Mouse (Mus musculus): Measurements from ENCODE around the gene Cd3g. TPM values are rescaled to one million over a fixed set of nuclear protein-coding genes. Genes with fewer than 3 reads are reported as not detected.

Cd3g gene
- under 1 TPM in 1 of 2 experiments, not detected in 1; 0.13 TPM for total RNA-seq (2021)
- long read RNA-seq, experiment 1: 0 reads
- long read RNA-seq, experiment 2: 0 reads

- DNase-seq: no peak
- intact Hi-C loops (cut with DNase I; ENCODE audit: low total_unique reads): no loop called here
These were observed at the start of gene Cd3g for GRCm38 (mm10) chr9:44980242-44980641. Cd3g (minus strand) TSS chr9:44980431.

GRCm38 (mm10) chr9:45027376-45027775 is 47.1 kb upstream of the Cd3g start:
- intact Hi-C loops (cut with DNase I; ENCODE audit: low total_unique reads): loop anchor here (5.0 kb wide), 1 partner anchor 105 kb away; no protein-coding TSS in a partner anchor
- no peak for DNase-seq

GRCm38 (mm10) chr9:45024187-45024586 is 44.0 kb upstream of the Cd3g start:
- DNase-seq: no peak
- intact Hi-C loops (cut with DNase I; ENCODE audit: low total_unique reads): loop anchor here (5.0 kb wide), 1 partner anchor 123 kb away; no protein-coding TSS in a partner anchor

DNA sequence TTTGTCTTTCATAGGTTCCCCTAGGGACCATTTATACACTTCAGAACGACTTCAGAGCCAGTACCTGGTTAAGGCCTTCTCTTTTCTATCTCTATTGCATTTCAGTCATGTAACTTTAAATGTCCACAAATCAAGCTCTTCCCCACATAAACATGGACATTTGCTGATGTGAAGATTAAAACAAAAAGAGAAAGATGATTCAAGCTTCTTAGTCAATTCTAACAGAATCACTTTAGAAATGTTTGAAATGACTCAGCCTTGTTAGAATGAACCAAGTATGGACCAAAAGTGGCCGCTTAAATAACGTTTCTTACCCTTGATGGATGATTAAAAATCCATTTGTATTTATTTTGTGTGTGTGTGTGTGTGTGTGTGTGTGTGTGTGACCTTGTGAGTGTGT is 43.4 kb upstream of the Cd3g start:
- no peak for DNase-seq
- intact Hi-C loops (cut with DNase I; ENCODE audit: low total_unique reads): loop anchor here (5.0 kb wide), 1 partner anchor 124 kb away; no protein-coding TSS in a partner anchor

GRCm38 (mm10) chr9:45022800-45023199 is 42.6 kb upstream of the Cd3g start:
- intact Hi-C loops (cut with DNase I; ENCODE audit: low total_unique reads): loop anchor here (5.0 kb wide), 1 partner anchor 125 kb away; no protein-coding TSS in a partner anchor

DNA sequence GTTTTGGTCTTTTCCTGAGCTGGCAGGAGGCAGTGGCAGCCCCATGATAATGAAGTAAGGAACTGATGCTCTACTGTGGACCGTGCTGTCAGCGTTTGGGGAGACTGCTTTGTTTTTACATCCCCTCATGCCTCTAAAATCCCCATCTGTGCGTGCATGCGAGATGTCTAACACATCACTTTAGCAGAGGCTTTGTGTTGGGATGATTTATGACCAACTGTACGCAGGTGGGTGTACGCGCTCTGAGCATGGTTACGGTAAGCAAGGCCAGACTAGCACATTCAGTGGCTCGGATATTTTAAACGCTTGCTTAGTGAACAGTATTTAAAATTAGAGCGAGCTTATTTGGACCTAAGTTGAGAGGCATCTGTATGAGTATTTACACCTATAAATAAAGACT is 37.8 kb upstream of the Cd3g start:
- no peak for DNase-seq
- intact Hi-C loops (cut with DNase I; ENCODE audit: low total_unique reads): no loop called here

More at GRCm38 (mm10) chr9:45022800-45023199, 42.6 kb upstream of the Cd3g start:
- DNase-seq: no peak

DNA sequence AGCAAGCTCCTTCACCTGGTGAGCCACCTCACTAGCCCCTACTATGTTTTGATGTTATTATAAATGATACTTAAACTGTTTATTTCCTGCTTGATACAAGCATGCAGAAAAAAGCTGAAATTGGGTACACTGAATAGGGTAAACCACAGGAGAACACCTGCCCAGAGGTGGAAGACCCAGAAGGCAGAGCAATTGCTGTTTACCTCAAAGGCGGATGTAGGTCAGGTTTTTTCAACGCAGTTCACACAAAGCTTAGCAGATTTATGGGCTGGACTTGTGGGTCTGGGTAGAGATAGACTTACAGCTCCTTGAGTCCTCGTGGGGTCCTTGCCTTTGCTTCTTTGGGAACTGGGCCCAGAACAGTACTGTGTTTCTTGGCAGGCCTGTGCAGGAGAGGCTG is 35.6 kb upstream of the Cd3g start:
- intact Hi-C loops (cut with DNase I; ENCODE audit: low total_unique reads): no loop called here

GRCm38 (mm10) chr9:45014879-45015278 is 34.6 kb upstream of the Cd3g start:
- DNase-seq: no peak
- intact Hi-C loops (cut with DNase I; ENCODE audit: low total_unique reads): no loop called here

More for the DNA sequence above, 35.6 kb upstream of the Cd3g start:
- DNase-seq: no peak

DNA sequence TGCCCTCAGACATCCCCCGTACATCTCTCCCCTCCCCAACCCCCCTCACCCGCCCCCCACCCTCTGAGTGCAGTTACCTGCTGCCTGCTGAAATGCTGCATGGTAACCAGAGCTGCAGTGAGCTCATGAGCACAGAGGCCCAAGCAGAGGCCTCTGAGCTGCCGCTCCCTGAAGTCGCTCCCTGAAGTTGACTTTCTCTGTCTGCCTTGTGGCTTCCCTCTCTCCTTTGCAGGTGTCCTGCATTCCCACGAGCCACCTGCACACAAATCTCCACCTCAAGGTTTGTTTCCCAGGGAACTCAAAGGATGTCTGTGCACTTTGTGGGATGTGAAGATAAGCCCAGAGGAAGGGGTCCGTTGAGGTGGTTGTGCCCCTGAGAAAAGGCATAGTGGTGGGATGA is 31.1 kb upstream of the Cd3g start:
- no peak for DNase-seq
- intact Hi-C loops (cut with DNase I; ENCODE audit: low total_unique reads): no loop called here

DNA sequence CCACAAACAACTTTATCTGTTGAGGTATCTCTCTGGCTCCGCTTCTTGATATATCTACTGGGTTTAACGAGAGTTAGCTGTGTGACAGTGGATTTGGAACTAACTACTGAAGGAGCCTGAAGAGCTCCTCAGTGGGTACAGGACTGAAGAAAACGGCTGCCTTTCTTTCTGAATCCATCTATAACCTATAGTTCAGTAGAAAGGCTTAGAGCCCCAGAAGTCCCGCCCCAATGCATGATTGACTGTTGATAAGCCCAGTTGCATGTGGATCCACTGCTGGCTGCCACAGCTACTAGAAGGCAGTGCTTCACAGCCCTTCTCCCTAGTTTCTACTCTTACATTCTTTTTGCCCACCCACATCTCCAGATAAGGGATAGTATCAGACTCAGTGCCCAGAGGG is 30.2 kb upstream of the Cd3g start:
- intact Hi-C loops (cut with DNase I; ENCODE audit: low total_unique reads): no loop called here
- no peak for DNase-seq

GRCm38 (mm10) chr9:45009180-45010078 is 29.2 kb upstream of the Cd3g start, which contains the start of gene Cd3e:
Cd3e (minus strand) TSS chr9:45009627.
- DNase-seq: no peak
- intact Hi-C loops (cut with DNase I; ENCODE audit: low total_unique reads): no loop called here

GRCm38 (mm10) chr9:45008342-45008741 is 28.1 kb upstream of the Cd3g start:
- no peak for DNase-seq
- intact Hi-C loops (cut with DNase I; ENCODE audit: low total_unique reads): no loop called here

DNA sequence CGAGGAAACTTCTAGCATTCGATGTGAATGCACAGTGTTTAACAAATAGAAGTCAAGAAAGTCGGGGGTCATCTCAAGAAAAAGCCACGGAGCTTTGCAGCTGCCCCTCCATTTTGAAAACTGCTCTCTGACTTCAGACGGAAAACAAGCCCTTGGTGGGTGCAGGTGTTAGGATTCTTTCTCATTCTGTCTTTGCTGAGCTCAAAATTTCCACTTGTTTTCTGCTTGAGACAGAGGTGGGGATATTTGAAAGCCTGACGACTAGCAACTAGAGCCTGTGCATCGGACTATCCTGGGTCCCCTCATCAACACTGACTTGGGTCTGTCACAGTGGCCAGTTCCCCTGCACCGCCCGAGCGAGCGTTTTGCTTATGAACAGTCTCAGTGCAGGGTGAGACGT is 27.2 kb upstream of the Cd3g start:
- intact Hi-C loops (cut with DNase I; ENCODE audit: low total_unique reads): no loop called here

DNA sequence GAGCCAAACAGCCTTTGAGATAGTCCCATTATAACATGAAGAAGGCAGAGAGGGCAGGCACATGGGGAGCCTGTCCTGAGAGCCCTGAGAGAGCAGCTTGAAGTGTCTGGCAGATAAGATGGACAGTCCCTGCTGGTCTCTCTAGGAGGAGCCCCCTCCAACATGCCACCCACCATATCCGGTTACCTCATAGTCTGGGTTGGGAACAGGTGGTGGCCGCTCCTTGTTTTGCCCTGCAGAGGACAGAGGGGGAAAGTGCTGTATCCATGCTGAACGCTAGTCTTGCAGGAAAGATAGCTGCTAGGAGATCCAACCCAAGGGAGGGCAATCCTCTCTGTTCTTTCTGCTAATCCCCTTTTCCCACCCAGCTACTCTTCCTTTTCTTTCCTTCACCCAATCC is 20.0 kb upstream of the Cd3g start:
- intact Hi-C loops (cut with DNase I; ENCODE audit: low total_unique reads): no loop called here
- no peak for DNase-seq

More for the DNA sequence above, 27.2 kb upstream of the Cd3g start:
- no peak for DNase-seq

DNA sequence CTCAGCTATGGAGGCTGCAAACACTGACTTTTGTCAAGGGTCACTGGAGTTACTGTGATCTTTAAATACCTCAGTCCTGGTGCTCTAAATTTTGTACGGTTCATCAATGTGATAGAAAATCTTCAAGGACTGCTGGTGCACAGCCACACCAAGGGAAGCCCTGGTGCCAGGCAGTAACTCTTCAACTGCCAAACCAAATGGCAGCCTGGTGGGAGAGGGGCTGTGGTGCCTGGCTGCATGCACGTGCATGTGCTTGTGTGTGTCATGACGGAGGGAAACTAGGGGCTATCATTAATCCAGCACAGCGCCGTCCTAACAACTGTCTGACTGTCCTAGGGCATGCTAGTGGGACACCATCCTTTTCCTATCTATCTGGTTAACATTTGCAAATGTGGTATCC is 19.5 kb upstream of the Cd3g start:
- intact Hi-C loops (cut with DNase I; ENCODE audit: low total_unique reads): no loop called here
- DNase-seq: no peak

GRCm38 (mm10) chr9:44999171-44999570 is 18.9 kb upstream of the Cd3g start:
- DNase-seq: no peak
- intact Hi-C loops (cut with DNase I; ENCODE audit: low total_unique reads): no loop called here

DNA sequence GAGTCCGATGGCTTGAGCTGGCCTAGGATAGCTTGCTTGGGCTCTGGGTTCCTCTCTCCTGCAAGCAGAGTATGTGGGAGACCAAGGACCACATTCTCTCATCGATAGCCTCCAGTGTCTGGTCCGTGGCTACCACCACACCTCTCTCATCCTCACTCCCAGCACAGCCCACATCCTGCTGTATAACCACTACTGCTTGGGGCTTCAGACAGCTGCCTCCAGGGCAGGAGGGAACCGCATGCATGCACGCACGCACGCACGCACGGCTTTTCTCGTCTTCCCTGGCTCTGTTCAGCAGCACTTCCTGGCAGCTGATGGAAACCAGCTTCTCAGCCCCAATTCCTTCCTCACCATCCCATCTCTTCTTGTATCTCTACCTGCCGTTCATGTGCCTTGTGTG is 17.9 kb upstream of the Cd3g start:
- no peak for DNase-seq
- intact Hi-C loops (cut with DNase I; ENCODE audit: low total_unique reads): no loop called here

- DNase-seq: no peak
- intact Hi-C loops (cut with DNase I; ENCODE audit: low total_unique reads): no loop called here
These were observed 16.4 kb upstream of the Cd3g start for GRCm38 (mm10) chr9:44996590-44996989.

DNA sequence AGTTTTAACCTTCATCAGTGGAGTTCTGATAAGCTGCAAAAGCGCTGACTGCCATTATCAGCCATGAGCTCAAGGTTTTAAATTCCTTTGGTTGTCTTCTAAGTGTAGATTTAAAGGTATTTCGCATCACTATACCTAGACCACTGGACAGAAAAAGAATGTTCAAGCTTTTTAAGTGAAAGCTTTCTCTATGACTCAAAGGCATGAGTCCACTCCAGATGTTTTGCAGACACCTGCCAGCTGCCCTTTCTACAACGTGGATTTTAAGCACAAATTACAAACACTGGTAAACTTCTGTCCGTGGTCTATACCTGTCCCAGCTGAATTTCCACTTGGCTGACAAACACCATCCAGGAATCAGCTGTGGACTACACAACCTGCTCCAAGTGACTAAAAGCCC is 14.7 kb upstream of the Cd3g start:
- intact Hi-C loops (cut with DNase I; ENCODE audit: low total_unique reads): no loop called here
- no peak for DNase-seq

GRCm38 (mm10) chr9:44993268-44993667 is 13.0 kb upstream of the Cd3g start:
- intact Hi-C loops (cut with DNase I; ENCODE audit: low total_unique reads): no loop called here
- no peak for DNase-seq

- intact Hi-C loops (cut with DNase I; ENCODE audit: low total_unique reads): no loop called here
These were observed 12.0 kb upstream of the Cd3g start for GRCm38 (mm10) chr9:44992271-44992670.

More at GRCm38 (mm10) chr9:44992271-44992670, 12.0 kb upstream of the Cd3g start:
- DNase-seq: no peak
